Mouse (Mus musculus) thymus, adult 2 months (tissue): ENCODE results near the gene Rc3h2.

Source experiments
- CTCF ChIP-seq: fragments of 200-500 bp; IDR thresholded peaks from 2 replicates; pipeline ENCODE4 v1.5.1; 2012; ENCODE audit warnings: mild to moderate bottlenecking, control low read depth, low read length, moderate library complexity, borderline replicate concordance; ENCODE audit not compliant: control insufficient read depth, poor library complexity, insufficient read depth; ENCODE audit errors: extremely low read depth
- POLR2A ChIP-seq: fragments of 200-500 bp; IDR thresholded peaks from 2 replicates; pipeline ENCODE4 v1.6.1; 2012; ENCODE audit warnings: mild to moderate bottlenecking, low read length, control low read depth, moderate library complexity; ENCODE audit not compliant: control insufficient read depth, poor library complexity, insufficient read depth; ENCODE audit errors: extremely low read depth

GRCm38 (mm10) chr2:37431609-37432008 lies 8.9 kb upstream of the Rc3h2 start:
- no peak for TF ChIP-seq CTCF
- no peak for TF ChIP-seq POLR2A
